Mouse (Mus musculus) G1E (cell line): ENCODE data around the gene Polr2c. TPM values are rescaled to one million over a fixed set of nuclear protein-coding genes. Genes with fewer than 3 reads are reported as not detected.

Source experiments
- ATAC-seq: 2 replicates; pipeline ENCODE4 v1.8.0; 2016; ENCODE audit warnings: mild to moderate bottlenecking; ENCODE audit not compliant: insufficient number of reproducible peaks, poor library complexity, low FRiP score, severe bottlenecking; ENCODE audit errors: extremely low read depth
- DNase-seq: peaks from one replicate; pipeline ENCODE4 v3.0.0; 2012; ENCODE audit warnings: low spot score
- H3K27me3 ChIP-seq: 2 replicates; pipeline ENCODE4 v1.6.1; 2012; ENCODE audit warnings: mild to moderate bottlenecking, low read length, inconsistent platforms; ENCODE audit not compliant: insufficient read depth
- H3K36me3 ChIP-seq: replicated peaks from 2 replicates; pipeline ENCODE3; 2012; ENCODE audit warnings: mild to moderate bottlenecking, inconsistent platforms
- H3K4me1 ChIP-seq: 2 replicates; pipeline ENCODE4 v1.6.1; 2012; ENCODE audit warnings: low read depth, low read length, inconsistent platforms, mixed read lengths; ENCODE audit not compliant: insufficient read depth
- H3K4me3 ChIP-seq: 2 replicates; pipeline ENCODE4 v1.5.1; 2012; ENCODE audit warnings: low read depth, mild to moderate bottlenecking, inconsistent platforms, low read length, moderate library complexity, mixed read lengths
- H3K9me3 ChIP-seq: replicated peaks from 2 replicates; pipeline ENCODE4 v1.6.1; 2012; ENCODE audit warnings: inconsistent platforms
- CTCF ChIP-seq: IDR thresholded peaks from 2 replicates; pipeline ENCODE4 v1.5.1; 2012; ENCODE audit warnings: low read depth, low read length, inconsistent platforms, mixed read lengths
- GATA1 ChIP-seq: IDR thresholded peaks from 2 replicates; pipeline ENCODE4 v1.6.1; 2012; ENCODE audit warnings: borderline replicate concordance, low read length, inconsistent platforms, mixed read lengths
- GATA2 ChIP-seq: IDR thresholded peaks from 2 replicates; pipeline ENCODE4 v1.6.1; 2012; ENCODE audit warnings: low read depth, low read length, inconsistent platforms, borderline replicate concordance
- POLR2AphosphoS5 ChIP-seq: IDR thresholded peaks from 2 replicates; pipeline ENCODE4 v1.6.1; 2012; ENCODE audit warnings: low read depth, low read length, inconsistent platforms; ENCODE audit not compliant: insufficient replicate concordance
- TAL1 ChIP-seq: conservative IDR thresholded peaks from 2 replicates; pipeline ENCODE4 v1.6.1; 2012; ENCODE audit warnings: low read depth, low read length, inconsistent platforms, mixed read lengths
- polyA plus RNA-seq: library from polyadenylated mRNA; stranded (reverse); fragments of >175 nt; gene quantifications from 2 replicates; pipeline ENCODE4 v1.2.3, GENCODE M21; 2012
- total RNA-seq, 2 experiments: library from RNA; stranded (forward) in 1 of 2; stranded (reverse) in 1 of 2; fragments of 200-1000 nt in 1 of 2; fragments of >200 nt in 1 of 2; fragmentation: Nextera tagmentation in 1 of 2; gene quantifications; 2 replicates each; pipeline ENCODE4 v1.2.3; 2014 to 2017

Gene Polr2c
- total and polyA plus RNA-seq, 3 experiments = 33.8 to 95.8 (median 66.1) TPM

GRCm38 (mm10) chr8:94870003-94870402 is 12.8 kb downstream of the Polr2c start:
- DNase-seq = no peak
- no peak for TF ChIP-seq TAL1
- no peak for TF ChIP-seq GATA2
- TF ChIP-seq POLR2AphosphoS5 = no peak
- no peak for TF ChIP-seq CTCF
- TF ChIP-seq GATA1 = no peak
- Histone ChIP-seq H3K36me3 (peaks cover 29% of the 10 kb centered on the region), H3K27me3 (peaks cover 58% of the 10 kb centered on the region), H3K4me1 (peaks cover 76% of the 10 kb centered on the region), H3K9me3 (no peaks in the 10 kb centered on the region), H3K4me3 (no peak overlapping the region)
- ATAC-seq = no peak

GRCm38 (mm10) chr8:94870474-94871107 is 13.3 kb downstream of the Polr2c start:
- no peak for TF ChIP-seq TAL1
- no peak for TF ChIP-seq GATA2
- TF ChIP-seq POLR2AphosphoS5 = no peak
- TF ChIP-seq GATA1 = no peak
- TF ChIP-seq CTCF = no peak
- Histone ChIP-seq H3K36me3 (peaks cover 23% of the 10 kb centered on the region), H3K4me3 (peak overlapping the region; percentile 59), H3K4me1 (peaks cover 76% of the 10 kb centered on the region), H3K9me3 (no peaks in the 10 kb centered on the region), H3K27me3 (peaks cover 64% of the 10 kb centered on the region)
- no peak for DNase-seq
- no peak for ATAC-seq

GRCm38 (mm10) chr8:94871108-94871894 is 14.1 kb downstream of the Polr2c start:
- ATAC-seq (0 out of 2 replicates have a peak, but pooled peaks have one; percentile 41), DNase-seq (no peak)
- Histone ChIP-seq H3K4me1 (peaks cover 76% of the 10 kb centered on the region), H3K36me3 (peaks cover 16% of the 10 kb centered on the region), H3K27me3 (peaks cover 66% of the 10 kb centered on the region), H3K9me3 (no peaks in the 10 kb centered on the region), H3K4me3 (peak overlapping the region; percentile 59; the same call in 1 of the 2 replicates)
- TF ChIP-seq TAL1 (no peak), POLR2AphosphoS5 (no peak), GATA1 (no peak), CTCF (no peak), GATA2 (no peak)

GRCm38 (mm10) chr8:94872156-94872555 is 14.9 kb downstream of the Polr2c start:
- Histone ChIP-seq H3K4me1 (peaks cover 74% of the 10 kb centered on the region), H3K4me3 (no peak overlapping the region), H3K27me3 (peaks cover 66% of the 10 kb centered on the region), H3K9me3 (no peaks in the 10 kb centered on the region), H3K36me3 (peaks cover 7% of the 10 kb centered on the region)
- ATAC-seq (no peak), DNase-seq (no peak)
- no peak for TF ChIP-seq GATA1
- TF ChIP-seq POLR2AphosphoS5 = no peak
- TF ChIP-seq TAL1 = no peak
- no peak for TF ChIP-seq GATA2
- no peak for TF ChIP-seq CTCF

- DNase-seq = no peak
Measured at GRCm38 (mm10) chr8:94872576-94872975, 15.3 kb downstream of the Polr2c start.

GRCm38 (mm10) chr8:94874358-94874757 is 17.1 kb downstream of the Polr2c start:
- Histone ChIP-seq H3K9me3 (no peaks in the 10 kb centered on the region), H3K36me3 (no peaks in the 10 kb centered on the region), H3K4me1 (peaks cover 66% of the 10 kb centered on the region), H3K27me3 (peaks cover 61% of the 10 kb centered on the region), H3K4me3 (no peak overlapping the region)
- DNase-seq (peak; percentile 60), ATAC-seq (peak; percentile 36; the same call in 1 of the 2 replicates)
- TF ChIP-seq TAL1 (no peak), CTCF (peak; percentile 86)

More at GRCm38 (mm10) chr8:94872576-94872975, 15.3 kb downstream of the Polr2c start:
- no peaks in the 10 kb centered on the region for H3K9me3 ChIP-seq
- H3K36me3 ChIP-seq = peaks cover 3% of the 10 kb centered on the region
- H3K4me3 ChIP-seq = no peak overlapping the region
- H3K27me3 ChIP-seq = peaks cover 66% of the 10 kb centered on the region
- TF ChIP-seq TAL1 (no peak), CTCF (no peak), POLR2AphosphoS5 (no peak), GATA2 (no peak), GATA1 (no peak)
- ATAC-seq = no peak
- H3K4me1 ChIP-seq = peaks cover 74% of the 10 kb centered on the region
